Mouse (Mus musculus) stomach, postnatal 0 days (tissue): ENCODE measurements around the gene Scn1b. TPM values are rescaled to one million over a fixed set of nuclear protein-coding genes. Genes with fewer than 3 reads are reported as not detected.

Source experiments
- ATAC-seq: fragments of 200-750 bp; cut with Nextera tagmentation; 2 replicates; pipeline ENCODE4 v1.8.0; 2017; ENCODE audit not compliant: low FRiP score, low TSS enrichment
- DNase-seq: peaks from one replicate; pipeline ENCODE4 v3.0.0-alpha.2; 2016; ENCODE audit warnings: low spot score
- H3K27ac ChIP-seq: fragments of 300-500 bp; sonication (generic); replicated peaks from 2 replicates; pipeline ENCODE4 v1.5.1; 2014; ENCODE audit warnings: mild to moderate bottlenecking, control low read depth
- H3K27me3 ChIP-seq: fragments of 300-500 bp; sonication (generic); 2 replicates; pipeline ENCODE4 v1.6.1; 2014; ENCODE audit warnings: low read length; ENCODE audit not compliant: control insufficient read depth, insufficient read depth
- H3K36me3 ChIP-seq: fragments of 300-500 bp; sonication (generic); 2 replicates; pipeline ENCODE4 v1.6.1; 2014; ENCODE audit warnings: low read length, mixed read lengths; ENCODE audit not compliant: control insufficient read depth, insufficient read depth
- H3K4me1 ChIP-seq: fragments of 300-500 bp; sonication (generic); replicated peaks from 2 replicates; pipeline ENCODE4 v1.6.1; 2014; ENCODE audit warnings: antibody characterized with exemption; ENCODE audit not compliant: control insufficient read depth, insufficient read depth
- H3K4me2 ChIP-seq: fragments of 300-500 bp; sonication (generic); replicated peaks from 2 replicates; pipeline ENCODE4 v1.6.1; 2014; ENCODE audit warnings: low read depth, mild to moderate bottlenecking, control low read depth, moderate library complexity
- H3K4me3 ChIP-seq: fragments of 300-500 bp; sonication (generic); 2 replicates; pipeline ENCODE4 v1.5.1; 2014; ENCODE audit warnings: low read depth, low read length, control low read depth
- H3K9ac ChIP-seq: fragments of 300-500 bp; sonication (generic); 2 replicates; pipeline ENCODE4 v1.6.1; 2014; ENCODE audit warnings: mild to moderate bottlenecking, low read length, control low read depth, mixed read lengths
- H3K9me3 ChIP-seq: fragments of 300-500 bp; sonication (generic); 2 replicates; pipeline ENCODE4 v1.6.1; 2016; ENCODE audit warnings: low read length; ENCODE audit not compliant: control insufficient read depth
- CTCF ChIP-seq: IDR thresholded peaks from 2 replicates; pipeline ENCODE4 v1.5.1; 2016; ENCODE audit warnings: antibody characterized with exemption, low read depth, mild to moderate bottlenecking, moderate library complexity
- EP300 ChIP-seq: optimal IDR thresholded peaks from 2 replicates; pipeline ENCODE3; 2016; ENCODE audit warnings: antibody characterized with exemption
- WGBS: fragments of 180-500 bp; shearing (Covaris S2); extraction: QIAGEN DNeasy Blood & Tissue Kit; methylation state at CpG from one replicate; pipeline ENCODE4 v1.1.7; 2014; 5-methylcytosine and 5-hydroxymethylcytosine counted together
- polyA plus RNA-seq: library from polyadenylated mRNA; unstranded; fragments of >200 nt; fragmentation: Nextera tagmentation; extraction: Ambion mirVana; gene quantifications from 2 replicates; pipeline ENCODE4 v1.2.1, GENCODE M21; 2015

Scn1b gene
- polyA plus RNA-seq, 1 experiment from 2014 or later = 2.5 TPM

DNA sequence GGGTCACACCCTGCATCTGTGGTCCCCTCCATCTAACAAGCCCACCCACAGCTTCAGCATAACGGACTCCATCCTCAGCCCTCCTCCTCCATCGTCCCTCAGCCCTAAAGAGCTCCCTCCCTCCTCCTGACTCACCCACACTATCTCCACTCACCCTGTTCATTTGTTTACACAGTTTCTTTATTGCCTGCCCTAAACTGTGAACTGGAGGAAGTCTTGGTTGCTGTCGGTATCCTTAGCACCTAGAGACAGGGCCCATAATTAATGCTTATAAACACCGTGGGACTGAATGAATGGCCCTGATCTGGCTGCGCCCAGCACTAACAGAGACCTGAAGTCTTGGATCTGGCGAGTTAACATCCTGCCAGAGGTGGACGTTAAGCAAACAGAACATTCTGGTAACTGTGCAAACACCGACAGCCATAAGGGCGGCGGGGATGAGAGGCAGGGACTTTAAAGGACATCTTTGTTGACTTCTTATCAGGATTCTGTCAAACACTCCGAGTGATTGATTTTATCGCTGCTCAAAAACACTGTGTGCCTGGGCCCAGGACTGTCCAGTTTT lies 18.9 kb upstream of the Scn1b start:
- Histone ChIP-seq H3K9me3 (no peaks in the 10 kb centered on the region), H3K4me2 (no peak overlapping the region), H3K4me3 (no peak overlapping the region), H3K27me3 (no peaks in the 10 kb centered on the region), H3K4me1 (0 out of 2 replicates have a peak, but pooled peaks cover 2% of the 10 kb centered on the region), H3K27ac (no peak overlapping the region; the same call in 1 of the 2 replicates), H3K9ac (no peak overlapping the region), H3K36me3 (peaks cover 24% of the 10 kb centered on the region)
- TF ChIP-seq EP300 (no peak), CTCF (no peak)
- DNase-seq (peak; percentile 38), ATAC-seq (peak; percentile 62; the same call in 1 of the 2 replicates)
- WGBS = 20% methylated on average over 12 of the region's 12 CpGs

DNA sequence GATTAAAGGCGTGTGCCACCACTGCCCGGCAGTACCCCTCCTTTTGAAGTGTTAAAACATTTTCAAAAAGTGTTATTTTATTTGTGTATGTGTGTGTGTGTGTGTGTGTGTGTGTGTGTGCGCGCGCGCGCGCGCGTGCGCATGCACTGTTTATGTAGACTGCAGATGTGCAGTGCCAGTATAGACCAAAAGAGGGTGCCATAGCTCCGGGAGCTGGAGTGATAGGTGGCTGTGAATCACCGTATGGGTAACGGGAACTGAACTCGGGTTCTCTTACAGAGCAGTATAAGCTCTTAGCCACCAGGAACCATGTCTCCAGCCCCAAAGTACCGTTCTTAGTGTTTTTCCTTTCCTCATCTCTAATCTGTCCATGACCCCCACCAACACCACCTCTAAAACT lies 18.1 kb upstream of the Scn1b start:
- Histone ChIP-seq H3K27ac (no peak overlapping the region), H3K4me2 (no peak overlapping the region), H3K9ac (no peak overlapping the region), H3K36me3 (peaks cover 29% of the 10 kb centered on the region), H3K9me3 (no peaks in the 10 kb centered on the region), H3K27me3 (no peaks in the 10 kb centered on the region), H3K4me1 (0 out of 2 replicates have a peak, but pooled peaks cover 2% of the 10 kb centered on the region), H3K4me3 (no peak overlapping the region)
- no peak for DNase-seq
- WGBS = 95% methylated on average over 16 of the region's 16 CpGs
- no peak for ATAC-seq
- TF ChIP-seq CTCF (peak; percentile 45), EP300 (no peak)

DNA sequence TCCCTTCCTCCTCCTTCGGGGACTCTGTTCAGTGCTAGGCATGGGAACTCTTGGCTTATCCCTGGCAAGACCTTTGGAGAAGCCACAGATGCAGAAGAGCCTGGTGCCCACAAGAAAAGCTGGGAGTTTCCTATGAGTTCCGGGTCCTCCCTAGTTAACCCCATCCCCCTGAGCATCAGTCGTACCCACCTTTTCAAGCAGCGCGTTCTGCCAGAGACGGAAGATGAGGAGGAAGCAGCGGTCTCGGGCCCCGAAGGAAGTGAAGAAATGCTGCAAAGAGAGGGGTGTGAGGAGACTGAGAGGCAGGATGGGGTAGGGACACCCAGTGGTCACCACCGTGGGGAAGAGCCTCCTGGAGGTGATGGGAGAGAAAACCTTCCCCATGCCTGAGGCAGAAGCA lies 14.1 kb upstream of the Scn1b start:
- Histone ChIP-seq H3K27me3 (no peaks in the 10 kb centered on the region), H3K27ac (no peak overlapping the region), H3K4me2 (no peak overlapping the region), H3K9me3 (no peaks in the 10 kb centered on the region), H3K9ac (no peak overlapping the region), H3K4me1 (no peaks in the 10 kb centered on the region), H3K4me3 (no peak overlapping the region), H3K36me3 (peaks cover 51% of the 10 kb centered on the region)
- TF ChIP-seq EP300 (no peak), CTCF (no peak)
- ATAC-seq (no peak), DNase-seq (no peak)
- WGBS = 89% methylated on average over 10 of the region's 10 CpGs

DNA sequence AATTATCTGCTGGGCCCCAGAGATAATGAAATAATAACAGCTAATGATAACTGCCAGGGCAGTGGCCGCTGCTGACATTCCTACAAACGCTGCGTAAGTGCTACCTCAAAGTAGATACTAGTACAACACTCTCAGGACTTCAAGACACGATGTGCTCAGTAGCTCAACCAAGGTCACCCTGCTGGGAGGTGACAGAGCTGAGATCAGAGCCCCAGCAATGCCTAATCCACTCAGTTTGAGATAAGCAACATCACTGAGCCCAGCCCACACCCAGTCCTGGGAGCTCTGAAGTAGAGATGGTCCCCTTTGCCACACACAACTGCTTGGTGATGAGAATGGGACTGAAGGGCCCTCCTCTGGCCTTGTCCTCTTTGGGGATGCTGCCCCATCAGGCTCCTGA lies 13.5 kb upstream of the Scn1b start:
- 79% methylated on average over 4 of the region's 4 CpGs for WGBS
- peaks cover 58% of the 10 kb centered on the region for H3K36me3 ChIP-seq

DNA sequence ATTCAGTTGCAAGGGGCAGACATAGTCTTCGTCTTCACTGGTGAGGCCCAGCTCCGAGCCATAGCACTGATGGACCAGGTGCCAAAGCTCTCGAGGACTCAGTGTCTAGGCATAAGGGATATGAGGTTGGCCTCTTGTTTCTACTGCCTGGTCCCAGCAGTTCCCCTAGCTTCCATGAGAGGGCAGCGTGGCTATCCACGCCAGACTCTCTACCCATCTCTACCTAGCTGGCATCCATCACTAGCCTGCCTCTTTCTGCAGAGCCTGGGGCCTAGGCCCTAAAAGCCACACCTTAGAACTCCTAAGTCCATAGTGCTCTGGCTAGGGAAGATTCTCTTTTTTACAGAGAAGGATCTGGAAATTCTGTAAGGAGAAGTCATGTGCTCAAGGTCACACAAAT lies 13.0 kb upstream of the Scn1b start:
- no peak overlapping the region for H3K27ac ChIP-seq
- peak; percentile 86 for TF ChIP-seq CTCF
- TF ChIP-seq EP300 = no peak
- DNase-seq (peak; percentile 71), ATAC-seq (peak; percentile 53)
- peaks cover 59% of the 10 kb centered on the region for H3K36me3 ChIP-seq
- H3K9me3 ChIP-seq = no peaks in the 10 kb centered on the region
- H3K4me3 ChIP-seq = no peak overlapping the region
- no peaks in the 10 kb centered on the region for H3K27me3 ChIP-seq
- 53% methylated on average over 5 of the region's 5 CpGs for WGBS
- no peaks in the 10 kb centered on the region for H3K4me1 ChIP-seq
- H3K9ac ChIP-seq = no peak overlapping the region
- no peak overlapping the region for H3K4me2 ChIP-seq

More for the DNA sequence above, 13.5 kb upstream of the Scn1b start:
- TF ChIP-seq EP300 (no peak), CTCF (no peak)
- no peak overlapping the region for H3K4me2 ChIP-seq
- no peak overlapping the region for H3K27ac ChIP-seq
- no peaks in the 10 kb centered on the region for H3K4me1 ChIP-seq
- ATAC-seq = no peak
- H3K4me3 ChIP-seq = no peak overlapping the region
- DNase-seq = no peak
- H3K9ac ChIP-seq = no peak overlapping the region
- no peaks in the 10 kb centered on the region for H3K27me3 ChIP-seq
- H3K9me3 ChIP-seq = no peaks in the 10 kb centered on the region

DNA sequence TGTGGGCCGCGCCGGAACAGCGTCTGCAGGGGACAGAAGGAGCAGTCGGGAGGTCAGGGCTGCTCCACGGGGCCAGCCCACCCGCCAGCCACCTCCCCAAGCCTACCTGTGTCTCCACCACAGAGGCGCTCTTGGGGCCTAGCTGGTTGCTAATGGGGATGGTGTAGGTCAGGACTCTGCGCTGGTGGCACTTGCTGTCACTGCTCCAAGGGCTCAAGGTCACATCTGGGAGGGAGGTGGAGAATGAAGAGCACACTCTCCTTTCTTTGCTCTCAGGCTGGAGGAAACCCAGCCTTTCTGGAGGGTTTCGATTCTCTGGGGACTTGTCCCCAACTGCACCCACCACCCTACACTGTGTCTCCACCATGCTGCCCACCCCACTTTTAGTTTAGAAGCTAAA lies 8.9 kb upstream of the Scn1b start:
- Histone ChIP-seq H3K36me3 (peaks cover 48% of the 10 kb centered on the region), H3K9me3 (no peaks in the 10 kb centered on the region), H3K27me3 (no peaks in the 10 kb centered on the region), H3K4me2 (no peak overlapping the region), H3K9ac (no peak overlapping the region), H3K4me3 (no peak overlapping the region), H3K27ac (no peak overlapping the region), H3K4me1 (no peaks in the 10 kb centered on the region)
- TF ChIP-seq EP300 = no peak
- no peak for TF ChIP-seq CTCF
- 97% methylated on average over 10 of the region's 10 CpGs for WGBS
- DNase-seq (no peak), ATAC-seq (no peak)
